Mouse (Mus musculus): ENCODE results near the gene Hmgcs1.
"Not testable (repeated sequence)": the region's sequence is repeated elsewhere in the genome, so short reads cannot be mapped to it uniquely, and the experiment has no call there.

Hmgcs1 gene

DNA sequence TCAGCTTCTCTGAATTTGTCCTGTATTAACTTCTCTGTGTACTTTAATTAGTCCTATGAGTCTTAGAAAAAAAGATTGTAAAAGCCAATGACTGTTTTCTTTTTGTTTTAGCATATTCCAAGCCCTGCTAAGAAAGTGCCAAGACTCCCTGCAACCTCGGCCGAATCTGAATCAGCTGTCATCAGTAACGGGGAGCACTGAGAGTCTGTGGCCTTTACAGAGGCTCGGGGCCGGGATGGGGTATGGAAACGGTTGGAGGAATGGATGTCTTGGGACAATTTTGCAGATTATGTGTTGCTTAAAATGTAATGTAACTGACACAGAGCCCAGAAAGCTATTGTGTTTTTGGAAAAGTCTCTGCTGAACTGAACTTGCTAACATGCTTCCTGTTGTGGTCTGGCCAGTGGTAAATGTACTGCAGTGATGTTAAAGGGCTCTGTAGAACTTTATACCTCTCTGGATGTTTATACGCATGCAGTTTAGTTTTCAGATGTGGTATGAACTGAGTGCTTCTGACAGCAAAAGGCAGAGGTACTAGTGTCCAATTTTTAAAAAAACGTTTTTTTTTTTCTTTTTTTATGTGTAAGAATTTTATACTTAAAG is 16.2 kb downstream of the Hmgcs1 start:
- not testable (repeated sequence) for DNase-seq

- no peak for DNase-seq
Measured at GRCm38 (mm10) chr13:119706953-119707352, 16.8 kb downstream of the Hmgcs1 start.

GRCm38 (mm10) chr13:119707906-119708305 is 17.7 kb downstream of the Hmgcs1 start:
- DNase-seq = no peak

DNA sequence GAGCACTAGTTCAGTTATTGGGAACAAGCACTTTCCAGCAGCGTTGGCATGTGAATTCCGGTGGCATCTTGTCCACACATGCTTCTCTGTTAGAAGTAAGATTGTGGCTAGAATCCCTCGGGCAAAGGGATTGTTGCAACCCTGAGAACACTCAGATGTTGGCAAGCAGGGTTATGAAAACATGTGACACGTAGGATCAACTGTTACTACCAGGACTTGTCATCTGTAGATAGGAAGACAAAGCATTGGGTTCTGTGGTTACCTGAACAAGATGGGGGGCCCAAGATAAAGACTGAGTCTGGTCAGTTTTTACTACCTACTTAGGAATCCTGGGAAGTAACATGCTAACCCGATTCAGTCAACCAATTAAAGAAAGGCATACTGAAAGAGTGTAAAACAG is 18.8 kb downstream of the Hmgcs1 start:
- DNase-seq = no peak

DNA sequence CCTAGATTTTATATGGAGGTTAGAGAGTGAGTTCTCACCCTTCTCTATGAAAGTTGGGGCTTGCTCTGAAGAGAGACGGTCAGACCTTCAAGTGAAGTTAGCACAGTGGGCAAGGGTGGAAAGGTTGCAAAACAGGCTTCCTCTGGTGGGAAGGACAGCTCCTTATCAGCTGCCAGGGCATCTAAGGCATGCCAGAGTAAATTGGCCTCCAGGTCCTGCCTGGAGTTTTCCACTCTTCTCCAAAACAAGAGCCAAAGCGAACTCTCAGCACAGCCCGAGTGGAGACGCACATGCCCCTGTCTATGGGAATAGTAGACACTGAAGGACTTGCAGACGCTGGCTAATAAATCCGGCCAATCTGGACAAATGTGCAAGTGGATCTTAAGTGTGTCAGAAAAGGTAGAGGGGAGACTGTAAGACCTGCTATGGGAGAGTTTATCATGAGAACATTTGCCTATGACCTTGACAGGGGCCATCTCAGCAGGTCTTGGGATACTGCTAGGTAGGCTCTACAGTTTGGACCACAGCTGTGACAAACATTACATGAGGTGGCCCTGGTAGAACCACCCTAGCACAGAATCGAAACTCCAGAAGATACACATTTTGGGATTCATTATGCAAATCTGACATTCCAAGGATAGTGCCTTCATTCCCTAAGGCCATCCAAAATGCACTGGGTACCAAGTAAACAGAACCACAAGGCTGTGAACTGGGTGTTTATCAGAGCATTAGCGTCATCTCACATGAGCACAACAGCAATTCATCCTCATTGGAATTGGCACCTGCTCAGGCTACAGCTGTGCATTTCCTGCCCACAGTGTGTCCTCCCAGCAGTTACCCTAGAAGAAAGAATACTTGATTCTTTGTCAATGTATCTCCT is 19.4 kb downstream of the Hmgcs1 start:
- DNase-seq = no peak

DNA sequence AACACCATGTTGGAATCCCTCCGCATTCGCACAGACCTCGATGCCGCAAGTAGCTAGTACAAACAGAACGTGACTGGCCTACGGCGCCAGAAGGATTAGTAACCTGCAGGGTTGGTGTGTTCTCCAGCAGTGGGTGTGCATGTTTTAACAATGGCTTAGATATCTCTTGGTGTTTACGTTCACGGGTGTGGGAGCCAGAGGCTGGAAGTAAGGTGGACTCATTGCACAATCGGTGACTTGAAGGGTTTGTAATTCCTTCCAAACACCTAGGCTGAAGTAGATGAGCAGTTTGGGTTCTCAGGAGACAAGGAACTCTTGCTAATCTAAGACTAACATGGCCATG is 20.1 kb downstream of the Hmgcs1 start:
- DNase-seq = no peak

DNA sequence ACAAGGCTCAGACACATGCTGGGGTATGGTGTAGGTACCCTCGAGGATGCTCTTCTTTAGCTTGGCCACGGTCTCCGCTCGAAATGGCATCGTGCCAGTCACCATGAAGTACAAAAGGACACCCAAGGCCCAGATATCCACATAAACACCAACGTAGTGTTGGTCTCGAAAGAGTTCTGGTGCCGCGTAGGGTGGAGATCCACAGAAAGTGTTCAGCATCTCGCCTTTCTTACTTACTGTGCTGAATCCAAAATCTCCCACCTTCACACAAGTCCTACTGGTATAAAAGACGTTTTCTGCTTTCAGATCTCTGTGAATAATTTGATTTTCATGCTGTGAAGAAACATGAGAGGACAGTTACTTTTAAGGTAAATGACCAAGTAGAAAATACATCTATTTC is 22.3 kb downstream of the Hmgcs1 start:
- no peak for DNase-seq

DNA sequence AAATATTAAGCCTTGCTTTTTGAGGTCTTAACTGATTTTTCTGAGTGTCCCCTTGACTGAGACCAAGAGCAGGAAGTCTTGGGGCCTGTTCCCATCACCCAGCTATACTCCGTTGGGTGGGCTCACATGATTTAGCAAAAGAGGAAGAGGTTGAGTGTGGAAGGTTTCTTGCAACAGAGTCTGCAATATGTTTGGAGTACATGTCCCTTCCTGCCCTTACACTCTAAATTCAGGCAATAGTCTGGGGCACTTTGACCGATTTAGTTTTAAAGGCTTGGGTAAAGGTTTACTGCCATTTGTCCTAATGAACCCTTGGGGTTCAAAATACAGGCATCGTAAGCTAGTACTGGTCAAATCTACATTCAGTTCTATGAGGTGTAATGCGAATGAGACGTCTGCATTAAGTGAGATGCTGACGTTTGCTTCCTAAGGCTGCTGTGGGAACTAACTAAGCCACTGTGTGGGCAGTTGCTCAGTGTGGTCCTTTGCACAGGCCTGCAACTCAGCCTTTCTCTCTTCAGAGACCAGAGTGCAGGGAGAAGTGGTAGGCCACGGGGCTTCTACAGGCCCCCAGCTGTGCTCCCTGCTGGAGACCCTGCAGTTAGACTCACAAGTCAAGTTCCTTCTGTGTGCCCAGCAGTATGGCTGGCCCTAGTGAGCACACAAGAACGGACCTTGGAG is 23.1 kb downstream of the Hmgcs1 start:
- no peak for DNase-seq

- no peak for DNase-seq
Measured at GRCm38 (mm10) chr13:119713821-119714220, 23.6 kb downstream of the Hmgcs1 start.

- no peak for DNase-seq
Measured at GRCm38 (mm10) chr13:119716105-119716504, 25.9 kb downstream of the Hmgcs1 start.

DNA sequence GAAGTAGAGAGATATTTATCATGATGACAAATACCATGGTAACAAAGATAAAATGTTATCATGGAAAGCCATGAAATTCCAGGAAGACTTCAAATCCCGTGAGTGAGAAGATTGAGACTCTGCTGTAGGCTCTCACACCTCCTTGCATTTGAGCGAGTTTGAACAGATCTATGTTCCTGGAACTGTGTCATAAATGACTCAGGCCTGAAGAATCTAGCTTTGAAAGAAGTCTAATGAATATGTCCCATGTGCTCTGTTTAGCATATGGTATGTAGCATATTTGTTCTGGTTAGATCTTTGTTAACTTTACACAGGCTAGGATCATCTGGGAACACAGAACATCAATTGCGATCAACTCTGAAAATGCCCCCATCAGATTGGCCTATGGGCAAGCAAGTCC is 32.3 kb downstream of the Hmgcs1 start:
- DNase-seq = no peak

DNA sequence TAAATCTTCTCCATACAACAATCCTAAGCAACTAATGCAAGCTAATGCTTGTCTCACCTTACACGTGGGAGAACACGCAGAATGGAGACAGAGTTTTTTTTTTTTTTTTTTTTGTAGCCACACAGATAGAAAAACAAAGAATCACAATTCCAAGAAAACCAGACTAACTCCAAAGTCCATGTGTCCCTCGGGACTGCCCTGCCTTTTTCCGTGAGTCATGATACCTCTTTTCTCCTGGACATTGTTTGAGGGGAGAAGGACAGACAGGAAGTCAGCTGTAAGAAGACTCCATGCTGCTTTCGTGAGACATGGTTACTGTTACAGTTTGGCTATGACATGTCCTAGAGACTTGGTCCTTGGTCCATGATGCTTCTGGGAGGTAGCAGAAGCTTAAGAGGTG is 33.2 kb downstream of the Hmgcs1 start:
- no peak for DNase-seq

DNA sequence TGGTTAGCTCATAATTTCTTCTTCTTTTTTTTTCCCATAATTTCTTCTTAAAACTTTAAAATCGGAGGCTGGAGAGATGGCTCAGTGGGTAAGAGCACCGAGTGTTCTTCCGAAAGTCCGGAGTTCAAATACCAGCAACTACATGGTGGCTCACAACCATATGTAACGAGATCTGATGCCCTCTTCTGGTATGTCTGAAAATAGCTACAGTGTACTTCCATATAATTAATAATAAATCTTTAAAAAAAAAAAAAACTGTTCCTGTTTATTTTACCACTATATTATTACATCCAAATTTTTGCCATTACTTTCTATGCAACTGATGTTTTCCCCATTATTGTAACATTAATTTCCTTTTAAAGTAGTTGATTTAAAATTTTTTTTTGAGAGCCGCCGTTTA is 34.4 kb downstream of the Hmgcs1 start:
- no peak for DNase-seq

DNA sequence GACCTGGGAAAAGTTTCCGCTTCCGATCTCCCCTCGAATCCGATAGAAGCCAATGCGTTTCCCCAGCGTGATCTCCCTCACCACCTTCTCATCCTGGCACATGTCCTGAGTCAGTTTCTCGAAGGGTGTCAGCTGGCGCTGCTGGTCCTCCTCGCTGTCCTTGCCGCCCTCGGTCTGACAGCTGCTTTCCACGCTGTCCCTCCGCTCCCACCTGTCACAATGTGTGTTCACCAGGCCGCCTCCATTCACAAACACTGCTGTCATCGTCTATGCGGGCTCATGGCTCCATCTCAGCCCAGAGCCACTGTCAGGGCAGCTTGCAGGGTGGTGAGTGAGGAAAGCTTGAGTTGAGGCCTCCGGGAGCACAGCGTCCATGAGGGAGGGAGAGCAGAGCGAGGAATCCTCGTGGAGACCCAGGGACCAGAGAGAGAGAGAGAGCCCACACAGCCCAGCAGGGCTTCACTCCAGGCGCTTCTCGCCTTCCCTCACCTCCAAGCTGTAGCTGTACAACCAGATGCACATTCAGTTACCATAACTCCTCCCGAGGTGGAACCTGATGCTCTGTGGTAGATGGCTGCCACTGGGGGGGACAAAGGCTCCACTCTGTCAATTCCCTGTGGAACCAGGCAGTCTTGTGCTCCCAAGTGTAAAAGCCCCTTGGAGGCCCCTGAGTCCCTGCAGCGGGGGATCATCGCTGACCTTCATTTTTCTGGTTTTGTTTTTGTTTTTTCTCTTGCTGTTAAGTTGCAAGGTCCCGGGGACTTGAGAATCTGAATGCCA is 37.6 kb downstream of the Hmgcs1 start:
- no peak for DNase-seq

DNA sequence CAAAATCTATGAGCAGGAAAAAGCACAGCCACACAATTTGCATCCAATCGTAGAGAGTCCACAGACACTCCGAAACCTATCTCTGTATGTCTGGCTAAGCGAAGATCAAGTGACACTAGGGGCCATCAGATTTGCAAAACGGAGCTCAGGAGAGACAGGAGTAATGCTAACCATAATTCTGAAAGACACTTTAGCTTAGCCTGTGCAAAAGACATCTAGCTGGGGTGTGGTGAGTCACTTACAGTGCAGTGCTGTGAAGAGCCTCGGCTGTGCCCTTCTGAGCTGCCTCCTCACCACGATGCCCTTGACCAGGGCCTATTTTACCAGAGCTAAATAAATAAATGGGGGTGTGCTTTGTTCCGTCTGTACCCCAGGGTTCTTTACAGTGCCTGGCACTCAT is 39.2 kb downstream of the Hmgcs1 start:
- no peak for DNase-seq

- no peak for DNase-seq
Measured at GRCm38 (mm10) chr13:119731448-119731847, 41.3 kb downstream of the Hmgcs1 start.

GRCm38 (mm10) chr13:119741390-119742237 is 51.4 kb downstream of the Hmgcs1 start:
- DNase-seq = no peak

- DNase-seq = no peak
Measured at GRCm38 (mm10) chr13:119742711-119743415, 52.7 kb downstream of the Hmgcs1 start.

DNA sequence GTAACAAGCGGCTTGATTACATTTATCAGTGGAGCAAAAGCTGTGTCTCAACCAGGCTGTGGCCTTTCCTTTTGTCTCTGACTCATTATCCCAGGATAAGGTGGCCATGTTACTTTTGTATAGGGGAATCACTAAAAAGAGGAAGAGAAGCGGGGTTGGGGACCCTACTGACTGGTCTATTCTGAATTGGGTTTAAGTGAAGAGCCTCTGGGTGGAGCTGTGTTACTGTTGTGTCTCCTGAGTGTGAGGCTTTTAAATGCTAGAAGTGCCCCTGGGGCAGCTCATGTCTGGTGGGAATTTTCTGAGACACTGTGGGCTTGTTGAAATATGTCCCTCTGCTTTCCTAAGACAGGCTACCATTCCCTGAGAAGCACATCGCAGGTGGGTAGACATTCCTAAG is 53.3 kb downstream of the Hmgcs1 start:
- DNase-seq = peak in 1 of 2 experiments; percentile 30

- DNase-seq = no peak
Measured at GRCm38 (mm10) chr13:119746930-119747329, 56.8 kb downstream of the Hmgcs1 start.

- DNase-seq = no peak
Measured at GRCm38 (mm10) chr13:119753859-119754634, 63.9 kb downstream of the Hmgcs1 start.
